Mouse (Mus musculus): Measurements from ENCODE around the gene Glyr1. TPM values are rescaled to one million over a fixed set of nuclear protein-coding genes. Genes with fewer than 3 reads are reported as not detected.

Glyr1 gene
- 100 to 1,000 TPM; 147 to 159 TPM for total RNA-seq (2023)

DNA sequence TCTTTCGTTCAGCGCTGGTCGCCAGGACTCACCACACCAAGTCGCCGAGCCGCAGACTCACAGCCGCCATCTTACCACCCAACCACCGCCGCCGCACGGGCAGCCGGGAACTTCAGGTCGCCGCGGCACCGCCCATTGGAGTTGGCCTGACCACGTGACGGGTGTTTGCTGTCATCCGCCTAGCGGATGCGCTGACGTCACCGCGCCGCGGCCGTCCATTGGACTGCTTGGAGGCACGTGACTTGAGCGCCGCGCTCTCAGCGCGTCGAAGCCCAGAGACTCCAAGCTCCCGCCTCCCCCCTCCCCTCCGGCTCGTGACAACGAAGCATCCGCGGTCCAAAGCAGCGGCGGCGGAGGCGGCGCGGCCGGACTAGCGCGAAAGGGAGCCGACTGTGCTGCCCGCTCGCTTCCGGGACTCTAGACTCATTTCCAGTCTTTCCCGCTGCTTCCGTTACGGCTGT lies at the start of gene Glyr1, which contains the start of gene Ubn1:
TSS of gene Glyr1 (minus strand) at position 90 of the 461 bp plus-strand sequence.
TSS of gene Ubn1 (plus strand) at position 284 of the 461 bp plus-strand sequence.

DNA sequence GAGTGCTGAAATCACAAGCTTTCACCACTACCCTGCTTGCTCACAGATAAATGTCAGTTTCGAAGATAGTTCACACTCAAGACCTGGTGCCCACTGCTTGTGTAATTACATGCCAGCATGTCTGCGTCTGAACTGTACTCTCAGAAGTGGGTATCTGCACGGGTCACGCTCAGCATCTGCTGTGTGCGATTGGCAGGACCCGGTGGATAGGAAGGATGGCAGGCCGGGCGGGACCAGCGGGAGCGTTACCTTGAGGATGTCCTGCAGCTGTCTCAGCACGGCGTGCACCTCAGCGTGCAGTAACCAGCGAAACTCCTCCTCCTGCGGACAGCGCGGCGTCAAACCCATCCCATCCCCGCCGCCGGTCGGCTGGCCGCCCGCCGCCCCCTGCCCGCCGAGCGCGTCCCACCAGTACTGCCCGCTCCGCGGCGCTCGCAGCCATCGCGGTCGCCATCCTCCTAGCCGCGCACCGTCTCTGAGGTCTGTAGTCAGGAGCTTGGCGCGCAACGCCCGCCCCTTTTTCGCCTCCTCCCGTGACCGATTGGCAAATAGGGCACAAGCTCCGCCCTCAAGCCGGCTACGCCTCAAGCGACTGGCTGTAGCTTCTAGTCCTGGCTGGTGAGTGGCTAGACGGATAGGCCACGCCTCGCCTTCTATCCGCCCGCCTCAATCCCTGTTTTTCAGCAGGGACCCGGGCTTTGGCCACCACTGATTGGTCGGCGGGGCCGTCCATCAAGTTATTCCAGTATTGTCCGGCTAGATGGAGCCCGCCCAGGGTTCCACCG lies 36.4 kb downstream of the Glyr1 start, which contains the start of gene Rogdi:
TSS of gene Rogdi (minus strand) at position 500 of the 785 bp plus-strand sequence.

DNA sequence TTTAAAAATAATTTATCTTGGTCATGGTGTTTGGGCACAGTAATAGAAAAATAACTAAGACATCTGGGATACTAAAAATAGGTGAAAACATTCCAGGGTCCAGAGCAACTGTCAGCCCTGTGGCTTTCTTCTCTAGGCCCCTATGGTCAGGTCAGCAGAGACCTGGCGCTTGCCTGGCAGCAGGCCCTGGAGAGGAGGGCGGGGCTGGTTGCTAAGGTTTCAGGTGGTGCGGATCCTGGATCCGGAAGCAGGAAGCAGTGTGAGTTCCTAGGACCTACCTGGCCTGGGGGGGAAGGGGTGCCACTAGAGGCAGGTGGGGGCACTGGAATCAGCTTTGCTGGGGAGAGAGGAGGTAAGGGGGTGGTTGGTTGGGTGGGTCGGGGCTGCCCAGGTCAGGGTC lies 42.6 kb downstream of the Glyr1 start, which contains the start of gene Smim22:
TSS of gene Smim22 (plus strand) at position 222 of the 400 bp plus-strand sequence.

DNA sequence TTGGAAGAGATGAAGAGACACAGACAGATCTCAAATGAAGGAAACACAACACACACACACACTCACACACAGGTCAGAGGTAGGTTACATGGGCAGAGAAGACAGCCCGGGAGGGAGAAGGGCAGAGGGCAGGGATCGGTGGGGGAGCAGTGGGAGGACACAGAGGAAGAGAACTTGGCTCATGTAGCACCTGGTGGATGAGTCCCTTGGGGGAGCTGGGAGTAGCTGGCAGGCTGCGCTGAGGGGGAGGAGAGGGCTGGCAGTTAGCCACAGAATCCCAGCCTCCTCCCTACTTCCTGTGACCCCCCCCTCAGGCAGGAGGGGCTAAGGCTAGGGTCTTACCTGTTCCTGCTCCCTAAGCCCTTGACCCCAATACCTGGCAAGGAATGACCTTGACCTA lies 52.1 kb downstream of the Glyr1 start, which contains the start of gene Sept12:
TSS of gene Sept12 (minus strand) at position 300 of the 400 bp plus-strand sequence.

Other genes starting within 250 kb of the Glyr1 start
- gene 4930562C15Rik, start 214.4 kb downstream of the Glyr1 start, total RNA-seq (2023) = not detected
- gene Ubald1, start 169.5 kb downstream of the Glyr1 start, total RNA-seq (2023) = 100 to 1,000 TPM; 161 to 185 TPM
- 100 to 1,000 TPM; 161 to 170 TPM for gene Mgrn1, start 163.6 kb downstream of the Glyr1 start, total RNA-seq (2023)
- gene Nudt16l1, start 111.1 kb downstream of the Glyr1 start, total RNA-seq (2023) = 10 to 100 TPM; 48.0 to 66.5 TPM
- gene Anks3, start 85.7 kb downstream of the Glyr1 start, total RNA-seq (2023) = 10 to 100 TPM; 97.4 to 99.5 TPM
- not detected for gene Sept12, start 52.0 kb downstream of the Glyr1 start, total RNA-seq (2023)
- gene Smim22, start 42.6 kb downstream of the Glyr1 start, total RNA-seq (2023) = not detected
- gene Rogdi, start 36.3 kb downstream of the Glyr1 start, total RNA-seq (2023) = 100 to 1,000 TPM; 112 to 123 TPM
- gene Ubn1, start 194 bp upstream of the Glyr1 start, total RNA-seq (2023) = 10 to 100 TPM; 77.1 to 82.6 TPM
- 1 to 10 TPM; 7.5 to 7.9 TPM for gene Ppl, start 82.6 kb upstream of the Glyr1 start, total RNA-seq (2023)
- under 1 TPM; 0.09 to 0.24 TPM for gene Sec14l5, start 97.2 kb upstream of the Glyr1 start, total RNA-seq (2023)
- 10 to 100 TPM; 30.2 to 40.0 TPM for gene Nagpa, start 154.1 kb upstream of the Glyr1 start, total RNA-seq (2023)
- gene AU021092, start 172.4 kb upstream of the Glyr1 start, total RNA-seq (2023) = not detected
- 10 to 100 TPM; 40.5 to 43.1 TPM for gene Alg1, start 183.8 kb upstream of the Glyr1 start, total RNA-seq (2023)
- gene Eef2kmt, start 206.1 kb upstream of the Glyr1 start, total RNA-seq (2023) = 10 to 100 TPM; 16.8 to 23.3 TPM